Comparison of ENCODE assay signal across 18 mouse cellular contexts in the genomic region with DNA sequence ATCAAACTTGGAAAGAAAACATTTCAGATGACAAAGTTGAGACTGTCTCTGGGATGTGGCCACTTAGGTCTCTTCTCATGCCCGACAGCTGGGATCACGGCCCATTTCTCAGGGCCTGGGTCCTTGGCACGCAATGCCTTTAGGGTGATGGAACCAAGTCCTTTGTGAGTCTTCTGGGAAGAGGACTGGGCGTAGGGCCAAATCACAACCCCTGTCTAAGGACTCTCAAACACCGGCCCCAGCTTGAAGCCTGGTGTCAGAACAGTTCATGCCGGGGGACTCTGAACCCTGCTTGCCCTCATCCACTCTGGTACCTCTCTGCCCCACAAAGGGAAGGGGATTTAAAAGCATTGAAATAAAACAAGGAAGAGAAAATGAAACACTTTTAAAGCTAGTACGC. TPM values are rescaled to one million over a fixed set of nuclear protein-coding genes. Genes with fewer than 3 reads are reported as not detected.
DNase-seq lines count a peak whose midpoint lies in the region; ATAC-seq lines count a peak whose summit lies in the region.
"Had no signal": no experiment of that assay in that cellular context is flagged by ENCODE, and none has a peak within 500 bp of the region (broad histone marks: within the 10 kb centered on the region; RNA-seq: fewer than 3 reads in every experiment).

No protein-coding gene starts in this region.

- no peaks in the 10 kb centered on the region for H3K36me3 ChIP-seq in forebrain, embryonic 14.5 days (ENCODE audit: control insufficient read depth, insufficient read depth, low read length)
- H3K36me3 ChIP-seq in forebrain, embryonic 11.5 days (ENCODE audit: control insufficient read depth, insufficient read depth, low read length), result no peaks in the 10 kb centered on the region
- H3K36me3 ChIP-seq: embryonic facial prominence, embryonic 13.5 days; lung, embryonic 15.5 days; midbrain, embryonic 13.5 days had no signal

- peaks cover 11% of the 10 kb centered on the region; the same call in 1 of the 2 replicates for H3K4me1 ChIP-seq in forebrain, embryonic 14.5 days (ENCODE audit: control insufficient read depth, insufficient read depth, low read length)
- H3K4me1 ChIP-seq in forebrain, embryonic 11.5 days (replicated peaks; ENCODE audit: control insufficient read depth, insufficient read depth, low read length), result no peaks in the 10 kb centered on the region
- H3K4me1 ChIP-seq: midbrain, embryonic 13.5 days had no signal

- peak; percentile 50; the same call in 1 of the 2 replicates for ATAC-seq in forebrain, embryonic 14.5 days
- no peak for ATAC-seq in forebrain, embryonic 11.5 days (replicated peaks; ENCODE audit: low FRiP score)
- ATAC-seq: midbrain, embryonic 13.5 days had no signal

- 49% methylated on average over 7 of the region's 7 CpGs for WGBS in forebrain, embryonic 14.5 days
- WGBS in forebrain, embryonic 11.5 days, result 90% methylated on average over 7 of the region's 7 CpGs

- H3K27me3 ChIP-seq in forebrain, embryonic 14.5 days (replicated peaks; ENCODE audit: control insufficient read depth, insufficient read depth, low read length), result no peaks in the 10 kb centered on the region
- no peaks in the 10 kb centered on the region for H3K27me3 ChIP-seq in forebrain, embryonic 11.5 days (ENCODE audit: control insufficient read depth, insufficient read depth, low read length)
- H3K27me3 ChIP-seq: embryonic facial prominence, embryonic 13.5 days; lung, embryonic 15.5 days; midbrain, embryonic 13.5 days had no signal

- H3K4me3 ChIP-seq in forebrain, embryonic 14.5 days (ENCODE audit: low read depth, low read length), result no peak overlapping the region
- no peak overlapping the region for H3K4me3 ChIP-seq in forebrain, embryonic 11.5 days (ENCODE audit: low read depth, low read length)
- H3K4me3 ChIP-seq: embryonic facial prominence, embryonic 13.5 days; lung, embryonic 15.5 days; midbrain, embryonic 13.5 days had no signal

- no peak overlapping the region for H3K27ac ChIP-seq in forebrain, embryonic 14.5 days (ENCODE audit: low read depth, low read length)
- H3K27ac ChIP-seq in forebrain, embryonic 11.5 days (ENCODE audit: low read depth, low read length), result no peak overlapping the region
- H3K27ac ChIP-seq: embryonic facial prominence, embryonic 13.5 days; lung, embryonic 15.5 days; macrophage; midbrain, embryonic 13.5 days had no signal

- H3K9me3 ChIP-seq in forebrain, embryonic 14.5 days (replicated peaks; ENCODE audit: control insufficient read depth, low read length), result no peaks in the 10 kb centered on the region
- no peaks in the 10 kb centered on the region; the same call in 1 of the 2 replicates for H3K9me3 ChIP-seq in forebrain, embryonic 11.5 days (ENCODE audit: control insufficient read depth, low read length)
- H3K9me3 ChIP-seq: embryonic facial prominence, embryonic 13.5 days; lung, embryonic 15.5 days; midbrain, embryonic 13.5 days had no signal

- H3K4me2 ChIP-seq in forebrain, embryonic 14.5 days (ENCODE audit: low read length), result no peak overlapping the region
- no peak overlapping the region for H3K4me2 ChIP-seq in forebrain, embryonic 11.5 days (ENCODE audit: low read depth, low read length, severe bottlenecking)
- H3K4me2 ChIP-seq: embryonic facial prominence, embryonic 13.5 days; liver, embryonic 11.5 days; lung, embryonic 15.5 days; midbrain, embryonic 13.5 days had no signal

- no peak overlapping the region for H3K9ac ChIP-seq in forebrain, embryonic 14.5 days (ENCODE audit: low read length)
- H3K9ac ChIP-seq in forebrain, embryonic 11.5 days (ENCODE audit: low read length), result no peak overlapping the region
- H3K9ac ChIP-seq: embryonic facial prominence, embryonic 13.5 days; lung, embryonic 15.5 days; midbrain, embryonic 13.5 days had no signal

- DNase-seq in forebrain, embryonic 14.5 days (ENCODE audit: low spot score), result peak; percentile 55
- no peak for DNase-seq in forebrain, embryonic 11.5 days (ENCODE audit: low spot score)
- peak; percentile 45 for DNase-seq in heart, postnatal 4 days
- DNase-seq in heart, adult 9 months (ENCODE audit: low spot score in 2 of 2), result no peak
- DNase-seq in layer of hippocampus, postnatal 10 days (ENCODE audit: low spot score in 2 of 2), result peak; percentile 22 to 33
- DNase-seq in layer of hippocampus, adult 18-20 months (ENCODE audit: low spot score in 2 of 2), result no peak
- peak; percentile 93 for DNase-seq in Muller cell, postnatal 12 days (ENCODE audit: inconsistent ontology term)
- DNase-seq: adrenal gland, postnatal 14 days; B cell, adult 2 months; layer of hippocampus, postnatal 36 days; thymus, postnatal 4 days had no signal

RNA-seq across cellular contexts. Expression of gene Wnt5b, which starts 30.1 kb away (rescaled TPM):
- 3.0 and 3.4 TPM in 2 replicates for polyA plus RNA-seq in forebrain, embryonic 14.5 days (2014; fragmentation: Nextera tagmentation; extraction: Ambion mirVana)
- 14.5 and 16.1 TPM in 2 replicates for polyA plus RNA-seq in forebrain, embryonic 11.5 days (2014; fragmentation: Nextera tagmentation; extraction: Ambion mirVana)
- 1 to 10 TPM; 6.3 to 6.8 TPM for total RNA-seq in heart, postnatal 4 days (2021)
- 1 to 10 TPM; 2.2 to 2.4 TPM for total RNA-seq in layer of hippocampus, postnatal 10 days (2021)
- 1 to 10 TPM; 2.6 to 2.9 TPM for total RNA-seq in layer of hippocampus, adult 18-20 months (2021)
- total RNA-seq: common myeloid progenitor, adult 5-6 weeks; hematopoietic stem cell, adult 5-6 weeks had no signal
- polyA plus RNA-seq: macrophage had no signal

RNA-seq across cellular contexts. Expression of gene Fbxl14, which starts 34.6 kb away (rescaled TPM):
- 6.8 and 7.6 TPM in 2 replicates for polyA plus RNA-seq in forebrain, embryonic 14.5 days (2014; fragmentation: Nextera tagmentation; extraction: Ambion mirVana)
- polyA plus RNA-seq in forebrain, embryonic 11.5 days (2014; fragmentation: Nextera tagmentation; extraction: Ambion mirVana), result 5.6 and 6.3 TPM in 2 replicates
- 10 to 100 TPM; 22.6 to 23.1 TPM for total RNA-seq in heart, postnatal 4 days (2021)
- total RNA-seq in layer of hippocampus, postnatal 10 days (2021), result 10 to 100 TPM; 21.8 to 24.0 TPM
- 10 to 100 TPM; 38.6 to 40.1 TPM for total RNA-seq in layer of hippocampus, adult 18-20 months (2021)

Comparison
In these comparisons a context has a peak if more than half of its experiments do, and no peak if none do; other contexts are left out.
1. DNase-seq: peak in forebrain, embryonic 14.5 days (single experiment), heart, postnatal 4 days (single experiment), layer of hippocampus, postnatal 10 days (2 of 2) and Muller cell, postnatal 12 days (single experiment); none in forebrain, embryonic 11.5 days (single experiment), heart, adult 9 months (0 of 2) and layer of hippocampus, adult 18-20 months (0 of 2).